Mouse (Mus musculus) adrenal gland, adult 10 weeks (tissue): ENCODE measurements around the gene Sectm1a. TPM values are rescaled to one million over a fixed set of nuclear protein-coding genes. Genes with fewer than 3 reads are reported as not detected.

Source experiments
- polyA plus RNA-seq: library from polyadenylated mRNA; stranded (reverse); fragments of 350-450 nt; fragmentation: Illumina TruSeq; extraction: RNeasy Lipid Tissue Mini Kit (QIAGEN cat#74804); gene quantifications from one replicate; pipeline ENCODE4 v1.2.3, GENCODE M21; 2014; ENCODE audit warnings: low read depth, low replicate concordance

The Sectm1a gene
- not detected for polyA plus RNA-seq

DNA sequence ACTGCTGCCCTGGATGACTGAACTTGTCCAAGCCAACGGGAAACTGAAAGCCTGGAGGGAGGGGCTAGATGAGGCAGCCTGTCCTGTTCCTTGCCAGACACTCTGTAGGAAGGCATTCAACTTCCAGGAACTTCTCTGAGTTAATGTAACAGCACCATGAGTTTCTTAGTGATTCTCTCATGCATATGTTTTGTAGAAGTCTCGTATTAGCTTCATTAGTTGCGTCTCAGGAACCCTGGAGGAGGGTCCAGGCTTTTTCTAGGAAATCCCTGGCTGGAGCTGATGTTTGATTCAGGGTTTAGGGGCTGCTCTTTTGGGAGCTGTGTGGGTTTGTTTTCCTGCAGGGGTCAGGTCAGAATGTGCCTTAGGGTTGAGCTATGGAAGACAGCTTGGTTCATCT, at the start of gene Sectm1a:
Gene Sectm1a (minus strand): TSS at position 101 of the 400 bp plus-strand sequence.

DNA sequence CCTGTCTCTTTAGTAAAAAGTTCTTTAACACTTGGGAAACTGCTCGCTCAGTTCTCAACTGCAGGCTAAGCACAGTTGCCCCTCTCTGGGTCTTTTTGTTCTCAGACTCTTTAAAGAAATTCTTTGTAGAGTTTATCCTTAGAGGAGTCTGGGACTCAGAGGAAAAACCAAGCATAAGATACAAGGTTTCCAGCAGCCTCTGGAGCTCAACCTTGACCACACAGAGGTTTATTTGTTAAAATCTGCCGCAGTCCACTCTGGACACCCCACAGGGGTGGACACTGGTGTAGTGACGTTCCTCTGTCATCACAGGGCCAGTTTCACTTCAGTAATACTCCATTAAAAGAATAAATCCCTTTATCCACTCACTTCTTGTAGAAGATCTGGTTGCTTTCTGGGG, 37.6 kb upstream of the Sectm1a start, which contains the start of gene Tex19.2:
Gene Tex19.2 (minus strand): TSS at position 101 of the 400 bp plus-strand sequence.

GRCm38 (mm10) chr11:121063379-121063778, 17.6 kb downstream of the Sectm1a start, which contains the start of gene Sectm1b:
Gene Sectm1b, minus strand, starts transcription at chr11:121063569.

DNA sequence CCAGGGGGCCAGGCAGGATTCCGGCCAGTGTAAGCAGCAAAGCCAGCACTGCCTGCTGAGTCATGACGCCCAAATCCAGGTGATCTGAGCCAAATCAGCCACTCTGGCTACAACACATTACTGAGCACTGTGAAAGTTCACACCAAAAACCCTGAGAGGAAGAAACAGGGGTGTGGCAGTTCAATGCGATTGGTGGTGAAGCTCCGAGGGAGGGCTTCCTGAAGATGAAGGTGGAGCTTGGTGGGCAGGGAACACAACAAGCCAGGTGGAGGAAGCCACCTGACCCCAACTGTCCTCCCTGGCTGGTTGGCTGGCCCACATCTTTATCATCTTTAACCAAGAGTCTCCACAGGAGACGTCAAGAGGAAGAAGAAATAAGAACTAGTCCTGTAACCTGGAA, 41.7 kb downstream of the Sectm1a start, which contains the start of gene Cd7:
Gene Cd7 (minus strand): TSS at position 117 of the 400 bp plus-strand sequence.

Other genes starting within 250 kb of the Sectm1a start
- gene Ccdc57, start 148.3 kb downstream of the Sectm1a start, polyA plus RNA-seq, result 1.2 TPM
- 0.12 TPM for gene Slc16a3, start 132.7 kb downstream of the Sectm1a start, polyA plus RNA-seq
- gene Csnk1d, start 89.9 kb downstream of the Sectm1a start, polyA plus RNA-seq, result 73.3 TPM
- not detected for gene Cd7, start 41.8 kb downstream of the Sectm1a start, polyA plus RNA-seq
- not detected for gene Sectm1b, start 17.7 kb downstream of the Sectm1a start, polyA plus RNA-seq
- not detected for gene Tex19.2, start 37.5 kb upstream of the Sectm1a start, polyA plus RNA-seq
- gene Tex19.1, start 64.9 kb upstream of the Sectm1a start, polyA plus RNA-seq, result not detected
- not detected for gene Uts2r, start 79.1 kb upstream of the Sectm1a start, polyA plus RNA-seq
- 6.6 TPM for gene Hexdc, start 123.2 kb upstream of the Sectm1a start, polyA plus RNA-seq
- 3.3 TPM for gene Ogfod3, start 123.5 kb upstream of the Sectm1a start, polyA plus RNA-seq
- gene Cybc1, start 148.1 kb upstream of the Sectm1a start, polyA plus RNA-seq, result 11.7 TPM
- 12.0 TPM for gene Narf, start 156.0 kb upstream of the Sectm1a start, polyA plus RNA-seq
- gene Foxk2, start 178.8 kb upstream of the Sectm1a start, polyA plus RNA-seq, result 25.8 TPM